Mouse (Mus musculus): ENCODE results near the gene Armc5.

Gene Armc5

DNA sequence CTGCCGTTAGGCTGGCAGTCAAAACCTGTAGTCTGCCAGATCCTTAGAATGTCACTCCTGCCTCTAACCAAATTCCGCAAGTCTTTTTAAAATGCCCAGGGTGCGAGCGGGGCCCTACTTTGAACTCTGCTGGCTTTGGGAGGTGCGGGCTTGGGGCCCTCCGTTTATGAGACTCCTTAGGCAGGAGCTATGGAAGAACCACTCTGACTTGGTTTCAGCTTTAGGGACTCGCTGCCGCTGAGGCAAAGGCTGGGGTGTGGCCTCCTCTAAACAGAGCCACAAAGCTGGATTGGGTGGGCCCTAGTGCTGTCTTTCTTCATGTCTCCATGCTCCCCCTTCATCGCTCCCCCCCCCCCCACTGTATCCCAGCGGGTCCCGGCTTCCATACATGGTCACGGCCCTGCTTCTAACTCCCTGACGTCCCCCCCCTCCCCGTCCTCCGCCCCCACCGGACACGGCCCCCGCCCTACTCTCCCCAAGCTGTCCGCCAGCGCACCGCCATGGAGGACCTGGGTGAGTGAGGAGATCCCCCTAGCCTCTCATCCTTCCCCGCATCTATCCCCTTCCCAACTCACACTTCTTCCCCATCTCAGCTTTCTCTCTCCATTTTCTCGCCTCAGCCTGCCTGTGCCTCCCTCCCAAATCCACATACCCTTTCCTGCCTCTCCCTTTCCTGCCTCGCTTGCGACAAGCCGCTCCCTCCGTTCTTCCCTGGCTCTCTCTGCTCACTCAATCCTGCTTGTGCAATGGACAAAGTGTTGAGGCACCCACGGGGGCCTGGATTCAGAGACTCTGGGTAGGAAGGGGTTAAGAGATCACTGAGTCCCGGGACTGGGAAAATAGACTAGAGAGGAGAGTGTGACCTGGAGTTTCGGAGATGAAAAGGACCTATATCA, 9.6 kb downstream of the Armc5 start, which contains the start of gene Tgfb1i1:
TSS of gene Tgfb1i1 (plus strand) at position 317 of the 896 bp plus-strand sequence.
- peak; percentile 63 for DNase-seq (ENCODE audit: low spot score)

DNA sequence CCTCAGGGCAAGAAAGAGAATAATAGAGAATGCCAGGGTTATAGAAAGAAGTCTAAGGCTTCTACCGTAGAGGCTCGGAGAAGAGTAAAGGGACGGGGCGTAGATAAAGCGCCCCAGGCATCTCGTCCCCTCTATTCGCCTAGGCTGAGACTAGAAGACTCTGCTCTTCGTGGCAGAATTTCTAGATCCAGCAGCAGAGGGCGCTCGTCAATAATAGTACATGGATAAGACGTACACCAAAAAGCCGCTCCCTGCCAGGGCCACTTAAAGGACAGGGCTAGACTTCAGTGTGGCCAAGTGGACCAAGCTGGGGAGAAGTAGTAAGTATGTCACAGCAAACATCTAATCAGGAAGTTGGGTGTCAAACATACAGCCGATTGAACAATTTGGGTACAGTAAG, 10.3 kb downstream of the Armc5 start:
- DNase-seq (ENCODE audit: low spot score) = peak; percentile 95

DNA sequence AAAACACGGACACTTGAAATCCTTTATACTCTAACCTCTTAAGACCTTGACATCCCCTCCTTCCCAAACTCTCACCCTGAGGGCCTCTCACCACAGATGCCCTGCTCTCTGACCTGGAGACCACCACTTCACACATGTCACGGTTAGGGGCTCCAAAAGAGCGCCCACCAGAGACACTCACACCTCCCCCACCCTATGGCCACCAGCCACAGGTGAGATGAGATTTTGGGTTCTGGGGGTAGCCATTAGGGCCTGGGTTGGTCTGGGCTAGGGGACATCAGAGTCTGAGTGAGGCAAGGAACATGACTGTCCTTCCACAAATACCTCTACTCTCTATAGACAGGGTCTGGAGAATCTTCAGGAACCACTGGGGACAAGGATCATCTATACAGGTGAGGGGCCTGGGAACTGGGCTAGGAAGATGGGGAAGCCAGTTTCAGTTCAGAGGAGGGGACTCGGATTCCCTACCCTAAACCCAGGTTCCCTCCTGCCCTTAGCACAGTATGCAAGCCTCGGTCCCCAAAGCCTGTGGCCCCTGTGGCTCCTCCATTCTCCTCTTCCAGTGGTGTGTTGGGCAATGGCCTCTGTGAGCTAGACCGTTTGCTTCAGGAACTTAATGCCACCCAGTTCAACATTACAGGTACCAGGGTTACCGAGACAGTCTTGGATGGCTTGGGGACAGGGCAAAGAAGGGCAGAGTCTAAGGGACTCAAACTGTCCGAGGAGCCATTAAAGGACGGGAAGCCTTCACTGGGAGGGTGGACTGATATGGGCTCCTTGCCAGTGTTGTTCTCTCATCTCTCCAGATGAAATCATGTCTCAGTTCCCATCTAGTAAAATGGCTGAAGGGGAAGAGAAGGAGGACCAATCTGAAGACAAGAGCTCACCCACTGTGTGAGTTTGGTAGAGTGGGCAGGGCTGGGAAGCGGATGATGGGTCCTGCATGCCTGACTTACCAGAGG, 11.2 kb downstream of the Armc5 start:
- no peak for DNase-seq (ENCODE audit: low spot score)

DNA sequence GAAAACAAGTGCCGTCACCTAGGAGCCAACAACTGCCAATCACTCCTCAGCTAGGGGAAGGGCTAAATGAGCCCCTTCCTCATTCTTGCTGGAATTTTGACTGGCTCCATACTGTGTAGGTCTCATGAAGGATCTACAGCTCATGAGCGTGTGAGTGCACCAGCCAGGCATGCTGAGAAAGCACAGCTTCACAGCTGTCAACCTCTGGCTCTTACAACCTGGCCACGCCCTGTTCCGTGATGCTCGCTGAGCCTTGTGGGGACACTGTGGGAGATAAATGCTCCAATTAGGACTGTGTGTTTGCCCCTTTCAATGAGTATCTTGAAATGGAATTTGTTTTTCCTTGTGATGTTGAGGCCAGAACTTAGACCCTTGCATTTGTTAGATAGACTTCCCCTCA, 12.9 kb downstream of the Armc5 start:
- DNase-seq (ENCODE audit: low spot score) = no peak

DNA sequence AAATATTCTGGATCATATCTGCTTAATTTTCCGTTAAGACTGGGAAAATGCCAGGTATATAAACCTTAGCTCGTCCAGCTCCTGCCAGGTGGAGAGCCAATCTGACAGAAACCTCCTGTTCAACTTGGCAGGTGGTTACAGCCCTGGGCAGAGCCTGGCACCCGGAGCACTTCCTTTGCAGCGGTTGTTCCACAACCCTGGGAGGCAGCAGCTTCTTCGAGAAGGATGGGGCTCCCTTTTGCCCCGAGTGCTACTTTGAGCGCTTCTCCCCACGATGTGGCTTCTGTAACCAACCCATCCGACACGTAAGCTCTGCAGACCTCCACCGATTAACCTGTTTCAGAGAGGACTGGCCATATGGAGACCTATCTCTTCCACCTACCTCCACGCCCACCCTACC, 14.8 kb downstream of the Armc5 start:
- DNase-seq (ENCODE audit: low spot score) = no peak

DNA sequence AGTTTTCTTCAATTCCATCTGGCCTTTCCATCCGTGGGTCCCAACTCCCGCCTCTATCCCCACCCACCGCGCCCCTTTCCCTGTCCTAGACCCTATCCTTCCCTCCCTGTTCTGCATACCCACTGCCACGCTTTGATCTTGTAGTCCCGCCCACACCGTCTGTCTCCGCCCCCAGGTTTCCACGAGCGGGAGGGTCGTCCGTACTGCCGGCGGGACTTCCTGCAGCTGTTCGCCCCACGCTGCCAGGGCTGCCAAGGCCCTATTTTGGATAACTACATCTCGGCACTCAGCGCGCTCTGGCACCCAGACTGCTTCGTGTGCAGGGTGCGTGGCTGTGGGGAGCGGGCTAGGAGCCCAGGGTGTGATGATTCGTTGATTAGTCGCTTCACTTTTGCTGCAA, 15.5 kb downstream of the Armc5 start:
- peak; percentile 67 for DNase-seq (ENCODE audit: low spot score)

DNA sequence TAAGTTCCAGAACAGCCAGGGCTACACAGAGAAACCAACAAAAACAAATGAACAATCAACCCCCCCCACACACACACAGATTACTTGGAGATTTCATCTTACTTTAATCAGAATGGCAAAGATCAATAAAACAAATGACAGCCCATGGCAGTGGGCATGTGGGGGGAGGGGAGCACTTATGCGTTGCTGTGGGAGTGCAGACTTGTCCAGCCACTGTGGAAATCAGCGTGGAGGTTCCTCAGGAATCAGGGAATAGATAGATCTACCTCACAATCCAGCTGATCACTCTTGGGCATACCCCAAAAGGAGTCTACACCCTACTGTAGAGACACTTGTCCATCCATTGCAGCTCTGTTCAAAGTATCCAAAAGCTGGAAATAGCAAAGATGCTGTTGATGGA, 17.8 kb downstream of the Armc5 start:
- DNase-seq (ENCODE audit: low spot score) = no peak

DNA sequence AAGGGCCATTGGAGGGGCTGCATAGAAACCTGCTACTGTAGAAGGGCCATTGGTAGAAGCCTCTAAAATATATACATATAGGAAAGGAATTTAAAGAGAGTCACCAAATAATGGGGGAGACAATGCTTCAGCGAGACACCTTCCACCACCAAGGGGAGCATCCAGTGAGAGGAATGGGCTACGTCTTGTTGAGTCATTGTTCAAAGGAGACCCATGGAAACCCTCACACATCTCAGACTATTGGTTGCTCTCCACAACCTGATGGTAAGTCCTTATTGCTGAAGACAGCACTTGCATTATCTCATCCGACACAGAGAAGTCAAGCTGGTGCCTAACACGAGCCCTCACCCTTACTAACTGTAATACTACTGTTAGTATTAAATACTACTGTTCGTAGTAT, 18.6 kb downstream of the Armc5 start:
- DNase-seq (ENCODE audit: low spot score) = no peak

DNA sequence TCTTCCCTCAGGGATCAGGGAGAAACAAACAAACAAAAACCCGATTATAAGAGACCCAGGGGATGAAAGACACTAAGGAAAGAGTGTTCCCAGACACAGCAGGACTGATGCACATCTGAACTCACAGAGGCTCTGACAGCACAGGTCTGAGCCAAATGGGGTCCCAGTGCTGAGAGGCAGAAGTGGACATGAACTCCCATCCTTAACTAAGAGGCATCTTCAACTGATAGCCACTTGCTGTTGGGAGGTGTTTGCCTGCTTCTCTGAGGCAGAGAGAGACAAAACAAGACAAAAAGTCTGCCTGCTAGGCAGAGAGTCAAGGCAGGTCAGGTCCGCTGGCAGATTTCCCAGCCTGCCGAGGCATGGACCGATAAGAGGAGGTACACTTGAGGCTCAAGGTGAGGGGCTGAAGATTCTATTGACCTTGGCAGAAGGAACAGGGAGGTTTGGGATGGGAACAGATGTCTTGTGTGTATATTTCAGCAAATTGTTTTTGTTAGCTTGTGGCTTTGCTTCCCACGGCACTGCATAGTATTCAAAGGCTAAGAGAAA, 19.7 kb downstream of the Armc5 start:
- DNase-seq (ENCODE audit: low spot score) = no peak

DNA sequence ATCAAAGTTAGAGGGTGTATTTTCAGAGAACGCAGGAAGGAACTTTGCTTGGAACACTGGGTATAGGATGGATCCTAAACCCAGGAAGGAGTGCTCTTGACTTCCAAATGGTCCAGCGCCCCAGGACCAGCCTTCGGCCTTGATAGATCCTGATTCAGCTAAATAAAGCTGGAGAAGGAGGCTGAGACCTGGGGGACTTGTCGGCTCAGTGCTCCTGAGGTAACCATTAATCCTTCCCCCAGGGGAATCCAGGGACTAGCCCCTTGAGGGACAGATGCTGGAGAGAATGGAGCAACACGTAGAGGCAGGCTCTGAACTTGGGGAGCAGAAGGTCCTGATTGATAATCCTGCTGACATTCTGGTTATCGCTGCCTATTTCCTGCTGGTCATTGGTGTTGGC, 28.3 kb downstream of the Armc5 start, which contains the start of gene Slc5a2:
TSS of gene Slc5a2 (plus strand) at position 247 of the 400 bp plus-strand sequence.
- DNase-seq (ENCODE audit: low spot score) = no peak

DNA sequence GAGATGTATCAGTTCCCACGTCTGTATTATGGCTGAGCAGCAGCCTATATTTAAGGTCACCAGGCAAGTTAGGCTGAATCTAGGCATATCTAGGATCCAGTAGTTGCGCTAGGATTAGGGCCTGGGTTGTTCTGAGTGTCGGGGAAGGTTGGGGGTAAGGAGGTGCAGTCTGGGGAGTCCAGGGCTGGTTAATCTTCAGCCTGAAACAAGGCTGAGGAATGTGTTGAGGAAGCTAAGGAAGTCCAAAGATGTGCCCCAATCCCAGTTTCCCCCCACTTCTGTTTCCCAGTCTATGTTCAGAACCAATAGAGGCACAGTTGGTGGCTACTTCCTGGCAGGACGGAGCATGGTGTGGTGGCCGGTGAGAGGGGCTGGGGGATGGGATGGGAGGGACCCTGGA, 28.9 kb downstream of the Armc5 start:
- no peak for DNase-seq (ENCODE audit: low spot score)

DNA sequence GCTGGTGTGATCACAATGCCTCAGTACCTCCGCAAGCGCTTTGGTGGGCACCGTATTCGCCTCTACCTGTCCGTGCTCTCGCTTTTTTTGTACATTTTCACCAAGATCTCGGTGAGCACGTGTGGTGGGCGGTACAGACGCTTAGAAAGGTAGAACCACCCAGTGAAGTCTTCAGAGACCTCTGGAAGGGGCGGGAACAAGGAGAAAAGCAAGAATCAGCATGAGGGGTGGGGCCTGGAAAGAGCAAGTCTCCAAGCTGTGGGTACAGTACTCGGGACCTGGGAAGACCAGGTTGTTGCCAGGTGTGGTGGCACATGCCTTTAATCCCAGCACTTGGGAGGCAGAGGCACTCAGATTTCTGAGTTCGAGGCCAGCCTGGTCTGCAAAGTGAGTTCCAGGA, 30.2 kb downstream of the Armc5 start:
- no peak for DNase-seq (ENCODE audit: low spot score)

DNA sequence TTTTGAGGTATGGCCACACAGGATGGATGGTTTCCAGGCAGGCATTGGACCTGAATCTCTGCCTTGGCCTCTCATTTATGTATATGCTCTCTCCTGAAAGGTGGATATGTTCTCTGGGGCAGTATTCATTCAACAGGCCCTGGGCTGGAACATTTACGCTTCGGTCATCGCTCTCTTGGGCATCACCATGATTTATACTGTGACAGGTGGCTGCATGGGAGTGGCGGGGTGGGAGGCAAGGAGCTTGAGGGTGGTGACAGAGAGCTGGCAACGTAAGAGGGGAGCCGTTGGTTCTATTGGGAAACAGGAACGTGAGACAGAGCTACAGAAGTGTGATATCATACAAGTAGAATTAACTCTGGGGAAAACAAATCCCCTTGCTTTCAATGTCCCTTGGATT, 30.7 kb downstream of the Armc5 start:
- no peak for DNase-seq (ENCODE audit: low spot score)

DNA sequence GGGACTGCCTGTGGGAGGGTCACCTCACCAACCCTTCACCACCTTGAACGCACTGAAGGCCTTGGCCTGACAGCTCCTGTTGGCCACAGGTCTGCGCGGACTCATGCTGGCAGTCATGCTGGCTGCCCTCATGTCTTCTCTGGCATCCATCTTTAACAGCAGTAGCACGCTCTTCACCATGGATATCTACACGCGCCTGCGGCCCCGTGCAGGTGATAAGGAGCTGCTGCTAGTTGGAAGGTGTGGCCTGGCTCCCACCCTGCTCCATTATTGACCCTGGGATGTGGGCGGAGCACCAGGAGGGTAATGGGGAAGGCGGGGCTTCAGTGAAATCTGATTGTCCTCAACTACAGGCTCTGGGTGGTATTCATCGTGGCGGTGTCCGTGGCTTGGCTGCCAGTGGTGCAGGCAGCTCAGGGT, 33.3 kb downstream of the Armc5 start:
- DNase-seq (ENCODE audit: low spot score) = no peak

DNA sequence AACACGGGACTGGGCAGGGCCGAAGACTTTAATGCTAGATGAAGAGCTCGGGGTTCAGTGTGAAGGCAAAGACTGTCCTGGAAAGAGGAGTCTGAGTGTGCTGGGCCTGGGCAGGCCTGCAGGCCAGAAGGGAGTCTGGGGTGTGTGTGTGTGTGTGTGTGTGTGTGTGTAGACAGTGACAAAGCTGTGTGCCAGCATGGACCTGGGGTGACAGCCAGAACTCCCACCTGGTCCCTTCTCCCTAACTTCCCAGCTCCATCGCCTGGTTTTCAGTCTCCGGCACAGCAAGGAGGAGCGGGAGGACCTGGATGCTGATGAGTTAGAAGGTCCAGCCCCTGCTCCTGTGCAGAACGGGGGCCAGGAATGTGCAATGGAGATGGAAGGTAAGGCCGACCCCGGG, 34.4 kb downstream of the Armc5 start:
- no peak for DNase-seq (ENCODE audit: low spot score)

DNA sequence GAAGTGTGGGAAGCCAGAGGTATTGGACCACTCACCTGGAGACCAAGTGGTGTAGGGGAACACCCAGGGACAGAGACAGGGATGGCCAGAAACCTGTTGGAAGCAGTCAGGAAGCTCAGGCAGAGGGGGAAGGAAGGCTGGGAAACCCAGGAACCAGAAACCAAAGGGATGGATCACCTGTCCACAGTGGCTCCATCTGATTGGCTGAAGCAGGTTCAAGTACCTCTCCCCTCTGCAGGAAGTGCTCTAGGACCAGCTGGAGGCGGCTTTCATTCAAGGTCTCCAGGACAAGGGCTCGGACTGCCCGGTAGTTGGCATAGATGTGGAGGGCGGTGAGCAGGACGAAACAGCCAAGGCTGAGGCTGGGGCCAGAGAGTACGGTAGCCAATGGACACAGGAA, 38.9 kb downstream of the Armc5 start:
- no peak for DNase-seq (ENCODE audit: low spot score)

DNA sequence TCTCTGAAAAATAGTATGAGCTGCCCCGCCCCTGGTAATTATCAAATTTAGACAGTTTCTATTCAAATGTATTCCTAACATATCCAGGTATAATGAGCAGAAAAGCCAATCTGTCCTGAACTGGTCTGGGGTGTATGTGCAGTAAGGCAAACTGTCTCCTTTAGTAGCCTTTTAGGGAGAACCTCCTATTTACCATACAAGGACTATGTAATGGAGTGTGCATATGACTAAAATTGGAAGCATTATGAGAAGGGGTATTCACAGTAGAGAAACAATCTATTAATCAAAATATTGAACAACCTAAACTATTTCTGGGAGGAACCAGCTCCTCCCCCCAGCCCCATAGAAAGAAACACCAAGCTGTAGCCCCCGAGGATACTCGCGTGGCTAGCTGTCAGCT, 42.6 kb downstream of the Armc5 start:
- DNase-seq (ENCODE audit: low spot score) = no peak

DNA sequence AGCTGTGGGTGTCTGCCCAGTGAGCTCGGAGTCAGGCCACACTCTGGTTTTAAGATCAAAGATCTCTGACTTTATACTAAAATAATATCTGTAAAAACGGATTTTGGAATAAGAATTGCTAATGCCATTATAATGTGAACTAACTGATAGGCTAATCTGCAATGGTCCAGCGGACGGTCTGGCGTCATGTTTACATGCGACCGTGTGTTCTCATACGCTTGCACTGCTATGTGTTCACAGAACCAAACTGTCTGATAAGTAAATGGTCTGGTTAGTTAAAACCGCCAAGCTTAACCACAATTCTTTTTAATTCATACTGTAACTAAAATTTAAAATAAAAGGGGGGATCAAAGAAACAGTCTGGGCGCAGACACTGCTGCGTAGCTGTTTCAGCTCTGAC, 44.6 kb downstream of the Armc5 start:
- no peak for DNase-seq (ENCODE audit: low spot score)

DNA sequence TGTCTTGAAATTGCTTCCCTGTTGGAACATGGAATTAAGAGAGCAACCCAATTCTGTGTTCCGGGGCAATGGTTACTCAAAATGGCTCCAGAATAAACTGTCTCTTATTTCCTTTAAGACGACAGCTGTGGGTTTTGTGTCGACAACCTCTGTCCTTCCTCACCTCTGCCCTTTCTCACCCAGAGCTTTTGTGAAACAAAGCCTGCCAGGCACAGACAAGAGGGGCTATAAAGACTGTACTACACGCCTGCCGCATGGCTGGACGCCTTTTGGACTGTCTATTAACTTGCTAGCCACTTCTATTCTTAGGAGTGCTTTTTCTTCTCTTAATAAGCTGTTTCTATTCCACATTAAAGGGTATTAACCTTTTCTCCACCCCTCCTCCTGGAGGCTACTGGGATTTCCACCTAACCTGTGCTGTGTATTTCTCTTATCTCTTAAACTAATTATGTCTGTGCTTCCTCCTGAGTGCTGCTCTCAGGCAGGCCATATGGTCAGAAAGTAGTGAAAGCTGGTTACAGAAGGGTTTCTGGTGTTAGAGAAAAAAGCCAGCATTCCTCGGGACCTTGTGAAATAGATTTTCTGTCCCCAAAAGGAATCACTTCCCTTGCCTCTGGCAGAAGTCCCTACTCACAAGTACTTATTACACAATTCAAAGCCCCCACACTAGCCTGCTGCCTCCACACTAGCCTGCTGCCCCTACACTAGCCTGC, 45.5 kb downstream of the Armc5 start:
- peak; percentile 82 for DNase-seq (ENCODE audit: low spot score)

DNA sequence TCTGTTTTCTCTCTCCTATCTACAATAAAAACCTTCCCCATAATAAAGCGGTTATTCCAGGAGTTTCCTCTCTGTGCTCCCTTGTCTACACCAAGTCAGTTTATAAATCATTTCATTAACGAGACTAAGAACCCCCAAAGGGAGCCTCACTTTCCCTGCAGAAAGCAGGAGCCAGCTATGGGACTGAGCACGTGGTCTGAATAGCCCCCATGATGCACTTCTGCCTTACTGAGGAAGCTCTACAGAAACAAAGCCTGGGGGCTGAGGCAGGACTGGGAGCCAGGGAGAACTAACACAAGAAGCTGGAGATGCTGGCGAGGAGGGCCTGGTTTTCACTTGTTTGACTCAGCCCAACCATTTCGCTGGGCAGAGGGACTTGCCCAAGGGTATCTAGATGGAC, 46.9 kb downstream of the Armc5 start:
- DNase-seq (ENCODE audit: low spot score) = peak; percentile 27

DNA sequence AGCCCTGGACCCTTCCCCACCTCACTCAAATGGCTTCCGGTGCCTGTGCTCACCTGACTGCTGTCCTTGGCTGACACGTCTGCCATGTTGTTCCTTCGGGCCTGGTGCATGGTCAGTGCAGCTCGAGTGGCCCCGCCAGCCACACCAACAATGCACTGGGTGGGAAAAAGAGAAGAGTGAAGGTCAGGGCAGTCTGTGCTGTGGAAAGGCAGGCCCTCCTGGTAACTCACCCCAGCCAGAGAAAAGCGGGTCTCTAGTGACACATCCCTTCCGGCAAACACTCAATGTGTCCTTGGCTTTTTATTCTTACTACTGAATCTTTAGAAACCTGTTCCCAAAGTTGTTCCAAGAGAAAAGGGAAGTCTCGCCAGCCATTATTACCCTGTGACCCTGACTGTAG, 47.9 kb downstream of the Armc5 start:
- DNase-seq (ENCODE audit: low spot score) = no peak
